Mouse (Mus musculus) bone marrow, adult 2 months (tissue): ENCODE data around the gene Rhbdf2. TPM values are rescaled to one million over a fixed set of nuclear protein-coding genes. Genes with fewer than 3 reads are reported as not detected.
A peak's percentile ranks its signal among the peaks of the same experiment; 100 is the strongest.
"Not testable (repeated sequence)": the region's sequence is repeated elsewhere in the genome, so short reads cannot be mapped to it uniquely, and the experiment has no call there.

ENCODE experiments used
- H3K27ac ChIP-seq: fragments of 200-500 bp; 2 replicates; pipeline ENCODE4 v1.5.1; 2012; ENCODE audit warnings: low read depth, mild to moderate bottlenecking, control low read depth, inconsistent platforms, low read length; ENCODE audit not compliant: control insufficient read depth, poor library complexity, insufficient read depth
- H3K4me1 ChIP-seq: fragments of 200-500 bp; 2 replicates; pipeline ENCODE4 v1.6.1; 2011; ENCODE audit warnings: low read length; ENCODE audit not compliant: control insufficient read depth, insufficient read depth
- H3K4me3 ChIP-seq: fragments of 200-500 bp; replicated peaks from 2 replicates; pipeline ENCODE3; 2011; ENCODE audit warnings: mild to moderate bottlenecking, low read depth, low read length, control low read depth; ENCODE audit not compliant: control insufficient read depth
- CTCF ChIP-seq: fragments of 200-500 bp; IDR thresholded peaks from 2 replicates; pipeline ENCODE4 v1.5.1; 2011; ENCODE audit warnings: low read length, control low read depth; ENCODE audit not compliant: control insufficient read depth, insufficient read depth
- POLR2A ChIP-seq: fragments of 200-500 bp; IDR thresholded peaks from 2 replicates; pipeline ENCODE4 v1.6.1; 2011; ENCODE audit warnings: low read depth, mild to moderate bottlenecking, control low read depth, low read length, borderline replicate concordance; ENCODE audit not compliant: control insufficient read depth
- WGBS: fragments of 180-500 bp; shearing (Covaris S2); methylation state at CpG from one replicate; pipeline ENCODE4 v1.1.7; 2018; 5-methylcytosine and 5-hydroxymethylcytosine counted together
- polyA plus RNA-seq: library from polyadenylated mRNA; stranded (reverse); fragments of >200 nt; gene quantifications from 2 replicates; pipeline ENCODE4 v1.2.4, GENCODE M21; 2011; ENCODE audit warnings: low replicate concordance; ENCODE audit not compliant: missing spikeins, insufficient read depth, insufficient read length

The Rhbdf2 gene
- polyA plus RNA-seq, 1 experiment = 51.1 TPM

DNA sequence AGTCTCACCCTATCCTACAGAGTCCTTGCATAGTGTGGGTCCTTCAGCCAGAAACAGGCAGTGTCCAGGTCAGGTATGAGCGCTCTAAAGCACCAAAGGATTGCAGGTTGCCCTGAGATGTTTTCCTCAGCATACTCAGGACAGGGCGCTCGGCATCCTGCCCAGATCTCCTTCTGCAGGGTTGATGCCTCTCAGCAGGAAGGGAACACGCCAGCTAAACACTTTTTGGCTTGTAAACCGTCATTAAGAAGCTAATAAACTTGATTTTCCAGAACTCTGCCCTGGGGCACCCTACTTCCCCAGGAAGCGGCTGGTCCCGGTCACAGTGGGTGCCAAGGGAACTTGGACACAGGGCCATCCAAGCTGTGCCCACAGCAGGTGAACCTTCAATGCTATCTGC is 7.7 kb downstream of the Rhbdf2 start:
- Histone ChIP-seq H3K27ac (no peak overlapping the region), H3K4me1 (peaks cover 38% of the 10 kb centered on the region), H3K4me3 (no peak overlapping the region)
- 72% methylated on average over 7 of the region's 7 CpGs for WGBS
- no peak for TF ChIP-seq CTCF

DNA sequence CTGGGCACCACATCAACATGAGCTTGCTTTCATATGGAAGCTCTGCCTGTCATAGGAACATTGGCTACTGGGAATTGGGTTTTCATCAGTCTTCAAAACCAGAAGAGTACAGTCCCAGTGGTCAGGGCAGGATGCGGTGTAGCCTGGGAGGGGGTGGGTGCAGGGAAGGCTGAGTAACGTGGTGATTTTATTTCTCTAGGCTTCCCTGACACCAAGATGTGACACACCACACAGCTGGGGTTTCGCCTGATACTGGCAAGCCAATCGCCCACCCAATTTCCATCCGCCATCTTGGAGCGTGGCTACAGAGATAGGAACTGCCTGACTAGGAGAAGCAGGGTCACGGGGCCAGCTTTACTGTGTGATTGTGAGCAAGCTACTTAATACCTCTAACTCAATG is 8.2 kb downstream of the Rhbdf2 start:
- Histone ChIP-seq H3K27ac (no peak overlapping the region), H3K4me3 (no peak overlapping the region), H3K4me1 (peaks cover 38% of the 10 kb centered on the region)
- TF ChIP-seq CTCF = no peak
- no peak for TF ChIP-seq POLR2A
- 73% methylated on average over 7 of the region's 7 CpGs for WGBS

DNA sequence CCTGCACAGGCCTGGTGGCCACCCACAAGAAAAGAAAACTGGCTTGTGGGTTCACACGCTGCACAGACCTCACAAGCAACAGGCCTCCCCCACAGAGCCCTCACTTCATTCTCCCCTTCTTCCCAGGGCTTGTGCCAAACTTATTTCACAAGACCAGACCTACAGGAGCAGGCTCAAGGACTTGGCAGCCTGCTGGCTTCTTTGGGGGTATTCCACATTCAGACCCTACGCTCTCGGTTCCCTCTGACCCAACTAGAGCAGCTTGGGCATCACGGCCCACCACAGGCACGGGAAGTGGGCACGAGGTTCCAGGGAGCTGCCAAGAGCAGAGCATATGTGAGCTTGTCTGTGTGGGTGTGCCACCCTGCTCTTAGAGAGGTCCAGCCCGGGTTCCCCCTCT is 9.2 kb downstream of the Rhbdf2 start:
- TF ChIP-seq POLR2A = no peak
- TF ChIP-seq CTCF = no peak
- Histone ChIP-seq H3K27ac (peak overlapping the region; percentile 77), H3K4me3 (no peak overlapping the region), H3K4me1 (peaks cover 36% of the 10 kb centered on the region)
- WGBS = 16% methylated on average over 7 of the region's 7 CpGs

DNA sequence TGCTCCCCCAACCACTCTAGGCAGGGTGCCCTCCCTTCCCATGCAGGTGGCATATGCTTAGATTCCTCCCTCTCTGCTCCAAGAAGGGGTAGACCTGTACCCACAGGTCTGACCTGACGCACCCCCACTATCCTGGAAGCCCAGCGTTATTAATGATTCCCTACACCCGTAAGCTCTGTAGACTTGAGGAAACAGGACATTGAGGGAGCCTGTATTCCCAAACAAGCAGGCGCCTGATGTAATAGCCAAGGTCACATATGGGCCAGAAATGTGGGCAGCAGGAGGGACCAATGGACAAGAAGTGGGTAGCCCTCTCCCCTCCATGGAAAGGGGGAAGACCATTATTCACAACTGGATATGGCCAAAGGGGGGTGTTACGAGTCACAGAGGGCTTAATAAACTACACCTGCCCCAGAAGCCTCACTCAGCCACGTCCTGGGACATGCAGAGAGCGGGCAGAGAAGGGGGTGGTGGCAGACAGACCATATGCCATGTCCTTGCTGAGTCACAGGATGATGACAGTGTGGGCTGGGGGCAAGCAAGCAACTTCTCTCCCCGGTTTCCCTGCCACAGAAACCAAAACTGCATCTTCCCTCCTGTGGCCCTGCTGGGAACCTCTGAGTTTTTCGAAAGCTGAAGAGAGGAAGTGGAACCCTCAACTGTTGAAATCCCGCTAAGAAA is 10.2 kb downstream of the Rhbdf2 start:
- Histone ChIP-seq H3K27ac (peak overlapping the region; percentile 82), H3K4me1 (peaks cover 37% of the 10 kb centered on the region), H3K4me3 (peak overlapping the region; percentile 17)
- TF ChIP-seq POLR2A (no peak), CTCF (no peak)
- 14% methylated on average over 10 of the region's 10 CpGs for WGBS

DNA sequence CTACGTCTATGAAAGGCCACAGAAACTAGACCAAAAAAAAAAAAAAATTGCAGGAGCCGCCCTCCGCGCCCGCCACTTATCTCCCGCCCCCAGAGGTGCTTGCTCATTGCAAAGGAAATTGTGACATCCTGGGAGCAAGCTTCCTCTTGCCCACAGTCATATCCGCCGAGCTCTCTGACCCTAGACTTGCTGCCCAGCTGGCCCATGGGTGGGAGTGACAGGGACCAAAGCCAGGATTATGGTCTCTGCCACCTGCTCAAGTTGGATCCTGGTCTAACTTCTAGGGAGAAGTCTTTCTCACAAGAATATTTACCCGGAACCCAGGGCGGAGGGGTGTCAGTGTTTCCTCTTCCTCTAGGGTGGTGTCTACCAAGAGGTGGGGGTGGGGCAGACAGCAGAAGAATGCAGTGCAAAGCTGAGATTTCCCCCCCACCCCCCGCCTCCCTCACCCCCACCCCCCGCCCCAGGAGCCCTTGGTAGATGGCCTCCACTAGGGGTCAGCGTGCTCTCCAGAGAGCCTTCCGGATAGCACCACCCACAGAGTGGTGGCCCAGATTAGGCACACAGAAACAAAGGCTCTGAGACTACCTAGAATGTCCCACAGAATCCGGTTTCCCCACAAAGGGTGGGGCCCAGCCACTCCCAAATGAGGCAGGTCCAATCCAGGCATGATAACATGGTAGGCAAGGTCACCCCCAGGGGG is 10.9 kb downstream of the Rhbdf2 start:
- Histone ChIP-seq H3K4me3 (peak overlapping the region; percentile 24), H3K4me1 (peaks cover 33% of the 10 kb centered on the region), H3K27ac (peak overlapping the region; percentile 84)
- under 1% methylated on average over 15 of the region's 15 CpGs for WGBS
- TF ChIP-seq POLR2A (no peak), CTCF (peak; percentile 43; the same call in 1 of the 2 replicates)

DNA sequence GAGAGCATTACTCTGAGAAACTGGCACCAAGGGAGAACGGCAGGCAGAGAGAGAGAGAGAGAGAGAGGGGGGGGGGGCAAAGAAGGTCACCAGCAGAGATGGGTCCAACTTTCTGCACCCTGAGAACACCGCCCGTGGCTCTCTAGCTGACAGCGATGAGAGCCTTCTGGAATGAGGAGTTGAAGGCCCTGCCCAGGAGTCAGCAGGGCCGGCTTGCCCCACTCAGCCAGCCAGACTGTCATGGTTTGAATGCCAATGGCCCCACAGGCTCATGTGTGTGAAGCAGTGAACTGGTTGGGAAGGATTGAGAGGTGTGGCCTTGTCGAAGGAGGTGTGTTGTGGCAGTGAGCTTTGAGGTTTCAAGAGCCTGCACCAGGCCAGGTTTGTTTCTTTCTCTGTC is 13.6 kb downstream of the Rhbdf2 start:
- TF ChIP-seq CTCF (no peak), POLR2A (no peak)
- Histone ChIP-seq H3K4me1 (peaks cover 24% of the 10 kb centered on the region), H3K4me3 (no peak overlapping the region), H3K27ac (no peak overlapping the region; the same call in 1 of the 2 replicates)
- 86% methylated on average over 6 of the region's 6 CpGs for WGBS

DNA sequence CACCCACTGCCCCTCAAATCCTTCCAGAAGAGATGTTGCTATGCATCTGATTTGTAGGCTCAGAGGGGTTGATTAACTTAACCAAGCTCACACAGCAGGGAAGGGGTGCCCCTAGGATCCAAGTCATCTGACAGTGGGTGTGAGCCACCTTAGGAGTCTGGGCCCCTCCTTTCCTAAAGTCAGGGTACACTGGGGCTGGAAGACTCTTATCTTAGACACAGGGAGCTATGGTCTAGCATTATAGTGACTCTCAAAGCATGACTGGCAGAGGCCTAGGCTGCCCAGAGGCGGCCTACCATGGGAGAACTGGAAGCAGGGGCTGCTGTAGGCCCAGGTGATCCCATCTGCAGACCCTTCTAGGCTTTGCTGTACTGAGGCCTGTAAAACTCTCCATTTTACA is 14.3 kb downstream of the Rhbdf2 start:
- 85% methylated on average over 1 of the region's 1 CpGs for WGBS
- no peak overlapping the region for H3K4me3 ChIP-seq
- H3K4me1 ChIP-seq = peaks cover 19% of the 10 kb centered on the region
- TF ChIP-seq CTCF (no peak), POLR2A (no peak)
- no peak overlapping the region for H3K27ac ChIP-seq

DNA sequence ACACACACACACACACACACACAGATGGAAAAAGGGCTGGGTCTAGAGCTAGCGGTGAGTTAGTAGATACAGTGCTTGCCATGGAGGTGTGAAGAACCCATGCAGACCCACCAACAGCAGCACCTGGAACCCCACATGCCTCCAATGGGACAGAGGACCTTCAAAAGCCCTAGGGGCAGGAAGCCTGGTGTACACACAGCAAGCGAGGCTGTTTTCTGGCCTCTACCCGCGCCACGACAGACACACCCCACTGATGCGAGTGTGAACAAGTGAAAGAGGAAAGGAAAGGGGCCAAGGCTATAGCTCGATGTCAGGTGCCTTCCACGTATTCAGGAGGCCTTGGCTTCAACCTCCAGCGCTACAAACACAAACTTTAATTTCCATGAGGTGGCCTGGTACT is 14.9 kb downstream of the Rhbdf2 start:
- no peak for TF ChIP-seq CTCF
- TF ChIP-seq POLR2A = no peak
- Histone ChIP-seq H3K4me3 (no peak overlapping the region), H3K27ac (peak overlapping the region; percentile 49), H3K4me1 (peaks cover 19% of the 10 kb centered on the region)
- WGBS = 75% methylated on average over 9 of the region's 9 CpGs

DNA sequence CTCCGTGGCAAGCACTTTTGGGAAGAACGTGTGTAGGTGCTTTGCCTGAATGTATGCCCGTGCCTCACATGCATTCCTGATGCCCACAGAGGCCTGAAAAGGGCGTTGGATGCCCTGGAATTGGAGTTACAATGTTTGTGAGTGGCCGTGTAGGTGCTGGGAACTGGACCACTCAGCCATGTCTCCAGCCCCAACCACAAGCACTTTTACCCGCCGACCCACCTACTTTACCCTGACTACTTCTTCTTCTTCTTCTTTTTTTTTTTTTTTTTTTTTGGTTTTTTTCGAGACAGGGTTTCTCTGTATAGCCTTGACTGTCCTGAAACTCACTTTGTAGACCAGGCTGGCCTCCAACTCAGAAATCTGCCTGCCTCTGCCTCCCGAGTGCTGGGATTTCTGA is 15.7 kb downstream of the Rhbdf2 start:
- Histone ChIP-seq H3K4me1 (peaks cover 17% of the 10 kb centered on the region), H3K27ac (peak overlapping the region; percentile 51)
- 49% methylated on average over 9 of the region's 9 CpGs for WGBS

More for the DNA sequence above, 15.7 kb downstream of the Rhbdf2 start:
- H3K4me3 ChIP-seq = not testable (repeated sequence)
